Mouse (Mus musculus): ENCODE data around the gene Dcps. TPM values are rescaled to one million over a fixed set of nuclear protein-coding genes. Genes with fewer than 3 reads are reported as not detected.
"Not testable (repeated sequence)": the region's sequence is repeated elsewhere in the genome, so short reads cannot be mapped to it uniquely, and the experiment has no call there.

Dcps gene
- polyA plus RNA-seq, 1 experiment = 27.0 TPM

DNA sequence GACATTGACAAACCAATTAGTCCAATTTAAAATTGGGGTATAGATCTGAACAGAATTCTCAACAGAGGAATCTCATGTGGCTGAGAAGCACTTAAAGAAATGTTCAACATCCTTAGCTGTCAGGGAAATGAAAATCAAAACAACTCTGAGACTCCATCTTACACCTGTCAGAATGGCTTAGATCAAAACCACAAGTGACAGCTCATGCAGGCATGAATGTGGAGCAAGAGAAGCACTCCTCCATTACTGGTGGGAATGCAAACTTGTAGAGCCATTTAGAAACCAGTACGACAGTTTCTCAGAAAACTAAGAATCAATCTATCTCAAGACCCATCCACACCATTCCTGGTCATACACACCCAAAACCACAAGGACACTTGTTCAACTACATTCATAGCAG, 22.9 kb downstream of the Dcps start:
- no peak for DNase-seq (ENCODE audit: low read depth in 1 of 2, low spot score in 2 of 2)
- TF ChIP-seq POLR2A (IDR thresholded peaks at IDR 0.05; ENCODE audit: low read depth, low read length) = no peak
- TF ChIP-seq CTCF (IDR thresholded peaks at IDR 0.05; ENCODE audit: extremely low read depth, insufficient read depth, insufficient read length, insufficient replicate concordance) = no peak
- WGBS = 87% methylated on average over 1 of the region's 1 CpGs
- no peak overlapping the region for H3K4me3 ChIP-seq (ENCODE audit: extremely low read depth, insufficient read depth, insufficient read length)
- no peaks in the 10 kb centered on the region for H3K36me3 ChIP-seq (ENCODE audit: control insufficient read depth, insufficient read depth, low read length)
- H3K27me3 ChIP-seq (ENCODE audit: control insufficient read depth, insufficient read depth, low read length) = no peaks in the 10 kb centered on the region
- no peaks in the 10 kb centered on the region for H3K4me1 ChIP-seq (ENCODE audit: control insufficient read depth, insufficient read depth, insufficient read length)
- H3K27ac ChIP-seq (ENCODE audit: insufficient read depth, low read length) = no peak overlapping the region

DNA sequence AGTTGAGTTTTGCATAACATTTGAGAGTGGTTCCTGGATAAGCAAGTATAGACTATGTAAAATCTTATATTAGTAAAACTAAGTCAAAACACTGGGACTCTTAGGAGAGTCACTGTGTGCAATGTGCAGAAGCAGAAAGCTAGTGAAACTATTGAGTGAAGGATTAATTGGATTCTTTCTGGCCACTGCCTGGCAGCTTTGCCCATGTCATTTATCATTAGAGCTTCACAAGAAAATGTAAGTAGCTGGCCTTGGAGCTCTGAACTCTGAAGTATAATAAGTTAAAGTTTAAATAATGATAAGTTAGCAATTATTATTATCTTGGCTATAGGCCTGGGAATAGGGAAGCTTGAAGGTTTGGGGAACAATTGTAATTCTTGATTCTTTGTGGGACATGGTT, 27.0 kb downstream of the Dcps start:
- H3K36me3 ChIP-seq (ENCODE audit: control insufficient read depth, insufficient read depth, low read length); H3K27ac ChIP-seq (ENCODE audit: insufficient read depth, low read length); H3K4me1 ChIP-seq (ENCODE audit: control insufficient read depth, insufficient read depth, insufficient read length); H3K4me3 ChIP-seq (ENCODE audit: extremely low read depth, insufficient read depth, insufficient read length); H3K27me3 ChIP-seq (ENCODE audit: control insufficient read depth, insufficient read depth, low read length); DNase-seq (ENCODE audit: low read depth in 1 of 2, low spot score in 2 of 2): not testable (repeated sequence)

DNA sequence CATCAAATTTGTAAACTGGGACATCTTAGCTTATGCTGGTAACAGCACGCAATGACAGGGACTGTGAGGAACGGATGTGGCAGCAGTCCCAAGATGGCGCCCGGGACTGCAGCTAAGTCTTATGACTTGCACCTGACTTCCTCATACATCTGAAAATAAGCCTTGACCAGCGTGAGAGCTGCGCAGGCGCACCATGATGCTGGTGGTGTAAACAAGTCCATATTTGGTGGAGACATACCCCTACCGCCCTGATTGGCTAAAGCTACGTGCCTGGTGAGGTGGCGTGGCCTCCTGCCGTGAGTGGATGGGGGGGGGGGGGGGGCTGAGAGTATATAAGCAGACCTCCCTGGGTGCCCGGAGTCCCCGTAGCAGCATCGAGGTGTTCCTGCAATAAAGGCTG, 28.6 kb downstream of the Dcps start:
- not testable (repeated sequence) for H3K4me3 ChIP-seq (ENCODE audit: extremely low read depth, insufficient read depth, insufficient read length); H3K27ac ChIP-seq (ENCODE audit: insufficient read depth, low read length); DNase-seq (ENCODE audit: low read depth in 1 of 2, low spot score in 2 of 2); H3K36me3 ChIP-seq (ENCODE audit: control insufficient read depth, insufficient read depth, low read length); H3K4me1 ChIP-seq (ENCODE audit: control insufficient read depth, insufficient read depth, insufficient read length); H3K27me3 ChIP-seq (ENCODE audit: control insufficient read depth, insufficient read depth, low read length)
- 96% methylated on average over 14 of the region's 14 CpGs for WGBS

DNA sequence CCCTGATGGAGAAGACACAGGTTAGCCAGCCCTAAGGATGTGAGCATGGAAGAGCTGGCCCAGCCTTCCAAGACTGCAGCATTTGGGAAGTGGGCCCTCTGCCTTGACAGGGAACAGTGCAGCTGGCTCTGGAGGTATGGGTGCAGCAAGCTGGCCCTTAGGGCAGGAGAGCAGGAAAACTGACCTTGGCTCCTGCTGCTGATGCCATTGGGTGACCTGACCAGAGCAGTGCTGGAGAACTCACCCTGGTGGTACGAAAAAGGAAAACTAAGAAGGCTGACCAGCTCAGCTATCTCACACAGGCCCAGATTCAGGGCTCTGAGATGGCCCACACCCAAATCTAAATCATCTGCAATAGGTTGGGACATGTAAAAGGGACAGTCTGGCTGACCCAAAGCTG, 30.0 kb downstream of the Dcps start:
- no peaks in the 10 kb centered on the region for H3K36me3 ChIP-seq (ENCODE audit: control insufficient read depth, insufficient read depth, low read length)
- TF ChIP-seq POLR2A (IDR thresholded peaks at IDR 0.05; ENCODE audit: low read depth, low read length) (no peak), CTCF (IDR thresholded peaks at IDR 0.05; ENCODE audit: extremely low read depth, insufficient read depth, insufficient read length, insufficient replicate concordance) (no peak)
- H3K27me3 ChIP-seq (ENCODE audit: control insufficient read depth, insufficient read depth, low read length) = no peaks in the 10 kb centered on the region
- H3K27ac ChIP-seq (ENCODE audit: insufficient read depth, low read length) = no peak overlapping the region
- H3K4me1 ChIP-seq (ENCODE audit: control insufficient read depth, insufficient read depth, insufficient read length) = no peaks in the 10 kb centered on the region
- 100% methylated on average over 1 of the region's 1 CpGs for WGBS
- H3K4me3 ChIP-seq (ENCODE audit: extremely low read depth, insufficient read depth, insufficient read length) = no peak overlapping the region
- no peak for DNase-seq (ENCODE audit: low read depth in 1 of 2, low spot score in 2 of 2)

DNA sequence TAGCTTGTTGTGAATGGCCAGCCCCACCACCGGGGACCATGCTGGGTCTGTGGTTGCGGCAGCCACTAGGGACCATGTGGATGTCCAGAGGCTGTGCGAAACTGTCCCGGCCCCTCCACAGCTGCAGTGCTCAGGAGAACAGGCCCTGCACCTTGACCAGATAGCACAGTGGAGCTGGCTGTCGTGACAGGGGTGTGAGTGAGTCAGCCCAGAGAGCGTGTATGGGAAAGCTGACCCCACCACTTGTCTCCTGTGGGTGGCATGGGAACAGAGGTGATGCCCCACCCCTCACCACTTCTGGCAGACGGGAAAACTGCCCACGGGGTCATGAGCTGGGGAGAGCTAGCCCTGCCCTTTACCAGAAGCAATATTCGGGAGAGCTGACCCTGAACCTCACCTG, 30.7 kb downstream of the Dcps start:
- no peak for DNase-seq (ENCODE audit: low read depth in 1 of 2, low spot score in 2 of 2)
- H3K27ac ChIP-seq (ENCODE audit: insufficient read depth, low read length) = no peak overlapping the region
- H3K4me3 ChIP-seq (ENCODE audit: extremely low read depth, insufficient read depth, insufficient read length) = no peak overlapping the region
- H3K4me1 ChIP-seq (ENCODE audit: control insufficient read depth, insufficient read depth, insufficient read length) = no peaks in the 10 kb centered on the region
- no peaks in the 10 kb centered on the region for H3K36me3 ChIP-seq (ENCODE audit: control insufficient read depth, insufficient read depth, low read length)
- WGBS = 92% methylated on average over 9 of the region's 9 CpGs
- TF ChIP-seq POLR2A (IDR thresholded peaks at IDR 0.05; ENCODE audit: low read depth, low read length) = no peak
- no peak for TF ChIP-seq CTCF (IDR thresholded peaks at IDR 0.05; ENCODE audit: extremely low read depth, insufficient read depth, insufficient read length, insufficient replicate concordance)
- no peaks in the 10 kb centered on the region for H3K27me3 ChIP-seq (ENCODE audit: control insufficient read depth, insufficient read depth, low read length)

DNA sequence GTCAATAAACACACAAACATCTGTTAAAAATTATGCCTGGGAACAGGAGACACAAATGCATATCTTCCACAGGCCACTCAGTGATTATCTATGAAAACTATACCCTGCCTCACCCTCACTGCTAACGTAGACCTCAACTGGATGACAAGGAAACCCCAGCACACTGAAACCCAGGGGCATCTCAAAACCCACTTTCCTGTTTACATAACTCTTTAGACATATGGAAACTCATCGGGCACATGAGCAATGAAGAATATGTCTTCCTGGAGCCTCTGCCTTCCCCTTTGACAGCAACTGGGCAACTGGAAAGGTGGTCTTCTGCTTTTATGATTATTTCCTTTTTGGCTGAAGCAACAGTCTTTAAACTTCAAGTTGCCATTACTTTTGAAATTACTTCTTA, 33.6 kb downstream of the Dcps start:
- TF ChIP-seq POLR2A (IDR thresholded peaks at IDR 0.05; ENCODE audit: low read depth, low read length) = no peak
- TF ChIP-seq CTCF (IDR thresholded peaks at IDR 0.05; ENCODE audit: extremely low read depth, insufficient read depth, insufficient read length, insufficient replicate concordance) = no peak
- DNase-seq (ENCODE audit: low read depth in 1 of 2, low spot score in 2 of 2) = no peak
- H3K4me3 ChIP-seq (ENCODE audit: extremely low read depth, insufficient read depth, insufficient read length) = no peak overlapping the region

DNA sequence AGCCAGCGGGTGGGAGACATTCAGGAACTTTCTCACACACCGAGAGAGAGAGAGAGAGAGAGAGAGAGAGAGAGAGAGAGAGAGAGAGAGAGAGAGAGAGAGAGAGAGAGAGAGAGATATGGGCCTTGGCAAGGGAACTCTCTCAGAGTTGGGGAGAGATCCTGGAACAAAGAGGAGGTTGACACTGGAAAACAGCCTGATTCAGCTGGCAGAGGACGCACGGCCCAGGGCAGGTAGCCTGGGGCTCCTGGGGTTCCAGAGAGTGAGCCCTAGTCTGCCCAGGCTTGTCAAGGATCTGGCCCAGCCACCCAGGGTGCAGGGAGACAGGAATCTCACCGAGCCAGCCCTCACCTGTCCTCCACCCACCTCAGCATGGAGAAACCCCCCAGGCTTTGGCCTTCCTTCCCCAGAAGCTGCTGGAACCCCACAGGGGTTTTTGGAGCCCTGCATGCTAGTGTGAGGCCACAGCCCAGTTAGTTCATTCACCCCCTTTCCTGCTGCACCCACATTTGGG, 36.6 kb downstream of the Dcps start:
- Histone ChIP-seq H3K4me1 (ENCODE audit: control insufficient read depth, insufficient read depth, insufficient read length) (no peaks in the 10 kb centered on the region), H3K27ac (ENCODE audit: insufficient read depth, low read length) (no peak overlapping the region), H3K36me3 (ENCODE audit: control insufficient read depth, insufficient read depth, low read length) (peaks cover 1% of the 10 kb centered on the region; the same call in 1 of the 2 replicates), H3K4me3 (ENCODE audit: extremely low read depth, insufficient read depth, insufficient read length) (no peak overlapping the region), H3K27me3 (ENCODE audit: control insufficient read depth, insufficient read depth, low read length) (no peaks in the 10 kb centered on the region)
- TF ChIP-seq CTCF (IDR thresholded peaks at IDR 0.05; ENCODE audit: extremely low read depth, insufficient read depth, insufficient read length, insufficient replicate concordance) (no peak), POLR2A (IDR thresholded peaks at IDR 0.05; ENCODE audit: low read depth, low read length) (no peak)
- no peak for DNase-seq (ENCODE audit: low read depth in 1 of 2, low spot score in 2 of 2)
- WGBS = 95% methylated on average over 5 of the region's 5 CpGs

More for the DNA sequence above, 33.6 kb downstream of the Dcps start:
- 41% methylated on average over 2 of the region's 2 CpGs for WGBS
- Histone ChIP-seq H3K4me1 (ENCODE audit: control insufficient read depth, insufficient read depth, insufficient read length) (no peaks in the 10 kb centered on the region), H3K27me3 (ENCODE audit: control insufficient read depth, insufficient read depth, low read length) (no peaks in the 10 kb centered on the region), H3K36me3 (ENCODE audit: control insufficient read depth, insufficient read depth, low read length) (no peaks in the 10 kb centered on the region), H3K27ac (ENCODE audit: insufficient read depth, low read length) (no peak overlapping the region)

All from spleen, adult 2 months (tissue).